15 mouse cellular contexts compared by ENCODE assay signal in genomic region chr16:31074324-31074908, GRCm38 (mm10).
"Had no signal": no experiment of that assay in that cellular context is flagged by ENCODE, and none has a peak within 500 bp of the region (broad histone marks: within the 10 kb centered on the region; RNA-seq: fewer than 3 reads in every experiment).

No protein-coding gene starts in this region.

- H3K36me3 ChIP-seq: lung, embryonic 15.5 days; midbrain, embryonic 12.5 days; midbrain, embryonic 15.5 days; neural tube, embryonic 12.5 days had no signal

- H3K9ac ChIP-seq: liver, postnatal 0 days; lung, embryonic 15.5 days; midbrain, embryonic 12.5 days; midbrain, embryonic 15.5 days had no signal

- H3K27me3 ChIP-seq: lung, embryonic 15.5 days; megakaryocyte, embryonic 14.5 days; midbrain, embryonic 12.5 days; midbrain, embryonic 15.5 days; neural tube, embryonic 12.5 days had no signal

- H3K27ac ChIP-seq: lung, embryonic 15.5 days; macrophage; midbrain, embryonic 12.5 days; midbrain, embryonic 15.5 days; neural tube, embryonic 12.5 days had no signal

- ATAC-seq: liver, postnatal 0 days; lung, postnatal 0 days; midbrain, embryonic 15.5 days had no signal

- H3K4me2 ChIP-seq: lung, embryonic 15.5 days; midbrain, embryonic 12.5 days; midbrain, embryonic 15.5 days; neural tube, embryonic 12.5 days had no signal

- H3K4me3 ChIP-seq: lung, embryonic 15.5 days; megakaryocyte, embryonic 14.5 days; midbrain, embryonic 12.5 days; midbrain, embryonic 15.5 days; neural tube, embryonic 12.5 days had no signal

- H3K9me3 ChIP-seq: lung, embryonic 15.5 days; megakaryocyte, embryonic 14.5 days; midbrain, embryonic 12.5 days; midbrain, embryonic 15.5 days; neural tube, embryonic 12.5 days had no signal

- DNase-seq: liver, postnatal 0 days; lung, adult 2 months; lung, postnatal 14 days; lung, postnatal 36 days; right cerebral cortex, postnatal 14 days; thymus, adult 18-20 months; thymus, postnatal 14 days; thymus, postnatal 36 days had no signal
